Mouse (Mus musculus) erythroblast, embryonic 14.5 days (primary cell): ENCODE results near the gene Gm20671.

Source experiments
- GATA1 ChIP-seq: IDR thresholded peaks from 2 replicates; pipeline ENCODE4 v1.6.1; 2012; ENCODE audit warnings: low read length, inconsistent platforms, mixed read lengths
- TAL1 ChIP-seq: IDR thresholded peaks from 3 replicates; pipeline ENCODE4 v1.6.1; 2012; ENCODE audit warnings: low read length, inconsistent platforms, mixed read lengths

DNA sequence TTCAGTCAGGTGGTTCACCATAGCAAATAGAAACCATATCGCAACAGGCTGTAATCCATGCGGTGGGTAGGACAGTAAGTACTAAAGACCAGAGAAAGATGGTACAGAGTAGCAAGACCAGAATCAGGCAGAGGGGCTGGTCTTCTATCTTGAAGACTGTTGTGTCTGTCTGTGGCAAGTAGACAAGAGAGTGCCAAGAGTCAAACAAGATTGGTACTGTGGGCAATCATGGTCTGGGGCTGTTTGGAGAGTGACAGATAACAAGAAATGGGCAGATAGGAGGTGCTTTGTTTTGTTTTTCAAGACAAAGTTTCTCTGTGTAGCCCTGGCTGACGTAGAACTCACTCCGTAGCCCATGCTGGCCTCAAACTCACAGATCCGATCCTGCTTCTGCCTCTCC, 45.3 kb downstream of the Gm20671 start:
- TF ChIP-seq GATA1: no peak
- TF ChIP-seq TAL1: no peak
